8 mouse cellular contexts compared by ENCODE assay signal in genomic region chr6:97740107-97740850, GRCm38 (mm10).
DNase-seq lines count a peak whose midpoint lies in the region; ATAC-seq and TF ChIP-seq lines count a peak whose summit lies in the region.

No protein-coding gene starts in this region.

- H3K27ac ChIP-seq in thymus, adult 2 months (ENCODE audit: control insufficient read depth, insufficient read depth, low read length): no peak overlapping the region
- no peak overlapping the region for H3K27ac ChIP-seq in forebrain, embryonic 13.5 days
- no peak overlapping the region for H3K27ac ChIP-seq in hindbrain, embryonic 16.5 days (ENCODE audit: low read depth, low read length)
- H3K27ac ChIP-seq in limb, embryonic 11.5 days (replicated peaks; ENCODE audit: low read depth, low read length): no peak overlapping the region

- peak; percentile 12 for DNase-seq in thymus, adult 2 months
- DNase-seq in thymus, postnatal 0 days (ENCODE audit: low spot score): no peak
- DNase-seq in brain, embryonic 14.5 days (ENCODE audit: low read depth): peak; percentile 82
- DNase-seq in limb, embryonic 11.5 days (ENCODE audit: low spot score): peak; percentile 74
- DNase-seq in neural tube, embryonic 10.5 days (ENCODE audit: extremely low spot score, low spot score): peak; percentile 54

- H3K36me3 ChIP-seq in thymus, adult 2 months (ENCODE audit: control insufficient read depth, insufficient read depth, low read length): no peaks in the 10 kb centered on the region
- no peaks in the 10 kb centered on the region for H3K36me3 ChIP-seq in forebrain, embryonic 13.5 days (ENCODE audit: poor library complexity, severe bottlenecking)
- no peaks in the 10 kb centered on the region for H3K36me3 ChIP-seq in hindbrain, embryonic 16.5 days (ENCODE audit: control insufficient read depth, insufficient read depth, low read length)
- H3K36me3 ChIP-seq in limb, embryonic 11.5 days (ENCODE audit: control insufficient read depth, insufficient read depth, low read length): no peaks in the 10 kb centered on the region

- no peaks in the 10 kb centered on the region for H3K9me3 ChIP-seq in forebrain, embryonic 13.5 days (replicated peaks)
- no peaks in the 10 kb centered on the region for H3K9me3 ChIP-seq in hindbrain, embryonic 16.5 days (ENCODE audit: control insufficient read depth, low read length)
- H3K9me3 ChIP-seq in limb, embryonic 11.5 days (ENCODE audit: control insufficient read depth, low read length): no peaks in the 10 kb centered on the region

- peak; percentile 16; the same call in 1 of the 2 replicates for ATAC-seq in forebrain, embryonic 13.5 days
- peak; percentile 58; the same call in 1 of the 2 replicates for ATAC-seq in hindbrain, embryonic 16.5 days
- no peak for ATAC-seq in limb, embryonic 11.5 days (ENCODE audit: insufficient number of reproducible peaks, low FRiP score, low TSS enrichment, low read depth)
- no peak for ATAC-seq in activated CD4-positive, CD25-positive, alpha-beta regulatory T cell, adult 4 months

- no peaks in the 10 kb centered on the region for H3K4me1 ChIP-seq in thymus, adult 2 months (replicated peaks; ENCODE audit: control insufficient read depth, insufficient read depth, low read length)
- H3K4me1 ChIP-seq in forebrain, embryonic 13.5 days: peaks cover 12% of the 10 kb centered on the region; the same call in 1 of the 2 replicates
- peaks cover 5% of the 10 kb centered on the region; the same call in 1 of the 2 replicates for H3K4me1 ChIP-seq in hindbrain, embryonic 16.5 days (ENCODE audit: control insufficient read depth, insufficient read depth, low read depth, low read length)
- H3K4me1 ChIP-seq in limb, embryonic 11.5 days (ENCODE audit: control insufficient read depth, insufficient read depth, low read length): no peaks in the 10 kb centered on the region

- 23% methylated on average over 13 of the region's 13 CpGs for WGBS in thymus, adult 2 months
- 13% methylated on average over 13 of the region's 13 CpGs for WGBS in forebrain, embryonic 13.5 days
- 8% methylated on average over 13 of the region's 13 CpGs for WGBS in hindbrain, embryonic 16.5 days
- WGBS in limb, embryonic 11.5 days: 6% methylated on average over 13 of the region's 13 CpGs

- H3K4me3 ChIP-seq in thymus, adult 2 months (ENCODE audit: control insufficient read depth, insufficient read depth, low read length): no peak overlapping the region
- H3K4me3 ChIP-seq in forebrain, embryonic 13.5 days: no peak overlapping the region
- H3K4me3 ChIP-seq in hindbrain, embryonic 16.5 days (ENCODE audit: low read length): no peak overlapping the region
- no peak overlapping the region for H3K4me3 ChIP-seq in limb, embryonic 11.5 days (ENCODE audit: low read depth, low read length)

- peak overlapping the region; percentile 29 for H3K4me2 ChIP-seq in forebrain, embryonic 13.5 days
- peak overlapping the region; percentile 39 for H3K4me2 ChIP-seq in hindbrain, embryonic 16.5 days (ENCODE audit: low read length)
- H3K4me2 ChIP-seq in limb, embryonic 11.5 days (ENCODE audit: low read depth, severe bottlenecking): peak overlapping the region; percentile 42

- TF ChIP-seq POLR2A in thymus, adult 2 months (IDR thresholded peaks at IDR 0.05; ENCODE audit: control insufficient read depth, extremely low read depth, insufficient read depth, low read length, poor library complexity): no peak
- TF ChIP-seq POLR2A in brain, embryonic 14.5 days (IDR thresholded peaks at IDR 0.05; ENCODE audit: borderline replicate concordance, extremely low read depth, insufficient read depth, insufficient read length, poor library complexity, severe bottlenecking): no peak

- H3K9ac ChIP-seq in forebrain, embryonic 13.5 days: no peak overlapping the region
- 0 out of 2 replicates have a peak overlapping the region, but pooled peaks have one; percentile 3 for H3K9ac ChIP-seq in hindbrain, embryonic 16.5 days (ENCODE audit: low read depth, low read length)
- H3K9ac ChIP-seq in limb, embryonic 11.5 days (ENCODE audit: low read length): no peak overlapping the region

- no peaks in the 10 kb centered on the region for H3K27me3 ChIP-seq in thymus, adult 2 months (ENCODE audit: control insufficient read depth, insufficient read depth, low read length)
- H3K27me3 ChIP-seq in forebrain, embryonic 13.5 days: no peaks in the 10 kb centered on the region
- H3K27me3 ChIP-seq in hindbrain, embryonic 16.5 days (replicated peaks; ENCODE audit: control insufficient read depth, insufficient read depth, low read length): 0 out of 2 replicates have a peak, but pooled peaks cover 2% of the 10 kb centered on the region
- H3K27me3 ChIP-seq in limb, embryonic 11.5 days (ENCODE audit: control insufficient read depth, insufficient read depth, low read length): no peaks in the 10 kb centered on the region

- TF ChIP-seq CTCF in thymus, adult 2 months (IDR thresholded peaks at IDR 0.05; ENCODE audit: borderline replicate concordance, control insufficient read depth, extremely low read depth, insufficient read depth, low read length, poor library complexity): no peak
- peak; percentile 70; the same call in 1 of the 2 replicates for TF ChIP-seq CTCF in brain, embryonic 14.5 days (IDR thresholded peaks at IDR 0.05; ENCODE audit: borderline replicate concordance, extremely low read depth, insufficient read depth, insufficient read length)

Comparison
In these comparisons a context has a peak if more than half of its experiments do, and no peak if none do; other contexts are left out.
1. ATAC-seq: peak in forebrain, embryonic 13.5 days (single experiment) and hindbrain, embryonic 16.5 days (single experiment); none in limb, embryonic 11.5 days (single experiment) and activated CD4-positive, CD25-positive, alpha-beta regulatory T cell, adult 4 months (single experiment).
2. Peak in every context shown above with its lines, with median percentiles within 50 percentile points of each other: H3K4me2 ChIP-seq.